Mouse (Mus musculus): ENCODE measurements around the gene Nol7. TPM values are rescaled to one million over a fixed set of nuclear protein-coding genes. Genes with fewer than 3 reads are reported as not detected.

Gene Nol7
- polyA plus RNA-seq, 1 experiment from 2014 or later: 151 TPM

DNA sequence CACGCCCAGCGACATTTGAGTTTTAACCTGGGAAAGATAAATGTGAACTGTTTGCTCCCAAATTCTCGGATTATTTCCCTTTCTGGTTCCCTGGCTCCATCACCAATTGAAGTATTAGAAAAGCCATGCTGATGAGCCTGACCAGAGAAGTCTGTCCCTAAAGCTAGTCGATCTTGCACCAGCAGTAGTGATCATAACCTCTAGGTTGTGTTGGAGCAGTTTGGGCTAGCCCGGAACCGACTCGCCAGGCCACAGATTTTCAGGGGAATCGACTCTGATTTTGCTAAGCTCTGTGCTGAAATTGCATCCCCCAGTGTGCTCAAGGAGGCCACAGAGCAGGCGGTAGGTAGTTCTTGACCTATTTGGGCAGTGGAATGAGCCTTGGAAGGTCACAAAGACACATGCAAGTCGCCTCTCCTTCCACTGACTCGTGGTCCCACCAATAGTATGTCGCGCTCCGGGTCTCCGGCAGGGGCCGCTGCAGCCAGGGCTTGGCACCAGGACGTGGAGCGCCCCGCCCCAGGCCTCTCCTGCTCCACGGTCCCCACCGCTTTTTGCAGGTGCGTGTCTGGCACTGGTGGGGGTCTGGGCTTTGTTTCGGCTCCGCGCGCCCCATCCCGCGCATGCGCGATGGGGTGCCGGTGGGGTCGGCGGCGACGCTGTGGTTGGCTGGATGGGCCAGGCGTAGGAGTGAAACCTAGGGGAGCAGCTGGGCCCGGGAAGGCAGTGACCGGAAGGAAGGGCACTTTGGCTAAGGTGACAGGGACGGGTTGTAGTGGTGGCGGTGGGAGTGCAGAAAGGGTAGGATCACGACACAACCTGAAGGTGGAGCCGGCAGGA is 33.0 kb upstream of the Nol7 start, which contains the start of gene Sirt5:
Sirt5 (plus strand) TSS at position 512 of the 840 bp plus-strand sequence.
- H3K9me3 ChIP-seq (replicated peaks; ENCODE audit: control insufficient read depth, low read length): no peaks in the 10 kb centered on the region
- H3K36me3 ChIP-seq (ENCODE audit: control insufficient read depth, insufficient read depth, low read length): no peaks in the 10 kb centered on the region
- peak within 1 kb of the TSS; percentile 78 for H3K4me2 ChIP-seq
- 14% methylated on average over 42 of the region's 42 CpGs for WGBS (ENCODE audit: insufficient replicate concordance)
- H3K27me3 ChIP-seq (ENCODE audit: control insufficient read depth, insufficient read depth, low read length): no peaks in the 10 kb centered on the region
- peak within 1 kb of the TSS; percentile 64 for H3K4me3 ChIP-seq (ENCODE audit: low read depth, low read length)
- H3K27ac ChIP-seq (ENCODE audit: low read depth, low read length): peak within 1 kb of the TSS; percentile 69
- no peaks in the 10 kb centered on the region for H3K4me1 ChIP-seq (ENCODE audit: control insufficient read depth, insufficient read depth, low read length)
- peak within 1 kb of the TSS; percentile 80 for H3K9ac ChIP-seq (ENCODE audit: low read depth, low read length)
- ATAC-seq (replicated peaks; ENCODE audit: insufficient number of reproducible peaks, low FRiP score, low TSS enrichment): peak; percentile 91

DNA sequence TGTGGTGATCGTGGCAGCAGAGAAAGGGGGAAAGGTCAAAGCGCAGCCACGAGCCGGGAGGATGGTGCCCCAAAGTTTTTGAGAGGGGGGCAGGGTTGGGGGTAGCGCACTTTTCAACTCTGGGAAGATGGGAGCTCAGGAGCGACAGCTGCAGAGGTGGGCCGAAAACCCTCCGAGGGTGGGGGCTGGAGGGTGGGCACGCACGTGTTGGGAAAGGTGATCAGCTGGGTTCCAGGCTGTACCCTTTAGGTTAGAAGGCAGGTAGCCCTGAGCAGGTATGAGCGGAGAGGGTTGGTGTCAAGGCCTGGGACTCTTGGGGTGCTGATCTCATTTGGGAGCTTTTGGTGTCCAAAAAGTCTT is 32.4 kb upstream of the Nol7 start:
- Histone ChIP-seq H3K4me1 (ENCODE audit: control insufficient read depth, insufficient read depth, low read length) (no peaks in the 10 kb centered on the region), H3K4me3 (ENCODE audit: low read depth, low read length) (peak overlapping the region; percentile 64), H3K4me2 (peak overlapping the region; percentile 78), H3K9ac (ENCODE audit: low read depth, low read length) (peak overlapping the region; percentile 80), H3K36me3 (ENCODE audit: control insufficient read depth, insufficient read depth, low read length) (peaks cover 2% of the 10 kb centered on the region; the same call in 1 of the 2 replicates), H3K9me3 (replicated peaks; ENCODE audit: control insufficient read depth, low read length) (no peaks in the 10 kb centered on the region), H3K27me3 (ENCODE audit: control insufficient read depth, insufficient read depth, low read length) (no peaks in the 10 kb centered on the region), H3K27ac (ENCODE audit: low read depth, low read length) (peak overlapping the region; percentile 69)
- ATAC-seq (replicated peaks; ENCODE audit: insufficient number of reproducible peaks, low FRiP score, low TSS enrichment): peak; percentile 11; the same call in 1 of the 2 replicates
- WGBS (ENCODE audit: insufficient replicate concordance): 10% methylated on average over 11 of the region's 11 CpGs

DNA sequence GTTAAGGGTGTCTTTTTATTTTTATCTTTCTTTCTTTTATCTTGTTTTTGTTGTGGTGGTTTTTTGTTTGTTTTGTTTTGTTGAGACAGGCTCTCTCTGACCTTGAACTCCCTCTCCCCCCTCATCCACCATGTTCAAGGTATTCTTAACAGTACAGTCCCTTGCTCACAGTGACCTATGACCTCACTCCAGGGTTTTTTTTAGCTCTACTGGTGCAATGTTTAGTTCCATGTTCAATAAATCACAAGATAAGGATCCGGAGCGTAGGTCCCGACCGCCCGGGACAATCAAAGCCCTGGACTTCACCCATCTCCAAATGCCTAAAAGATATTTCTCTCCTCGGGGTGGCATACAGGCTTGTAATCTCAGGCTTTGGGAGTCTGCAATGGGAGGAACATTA is 28.1 kb upstream of the Nol7 start:
- H3K36me3 ChIP-seq (ENCODE audit: control insufficient read depth, insufficient read depth, low read length): peaks cover 9% of the 10 kb centered on the region
- WGBS (ENCODE audit: insufficient replicate concordance): 83% methylated on average over 6 of the region's 6 CpGs
- H3K4me1 ChIP-seq (ENCODE audit: control insufficient read depth, insufficient read depth, low read length): no peaks in the 10 kb centered on the region
- H3K9me3 ChIP-seq (replicated peaks; ENCODE audit: control insufficient read depth, low read length): no peaks in the 10 kb centered on the region
- no peak for ATAC-seq (replicated peaks; ENCODE audit: insufficient number of reproducible peaks, low FRiP score, low TSS enrichment)
- no peak overlapping the region for H3K4me3 ChIP-seq (ENCODE audit: low read depth, low read length)
- no peaks in the 10 kb centered on the region for H3K27me3 ChIP-seq (ENCODE audit: control insufficient read depth, insufficient read depth, low read length)
- H3K4me2 ChIP-seq: no peak overlapping the region
- no peak overlapping the region for H3K27ac ChIP-seq (ENCODE audit: low read depth, low read length)
- H3K9ac ChIP-seq (ENCODE audit: low read depth, low read length): no peak overlapping the region

DNA sequence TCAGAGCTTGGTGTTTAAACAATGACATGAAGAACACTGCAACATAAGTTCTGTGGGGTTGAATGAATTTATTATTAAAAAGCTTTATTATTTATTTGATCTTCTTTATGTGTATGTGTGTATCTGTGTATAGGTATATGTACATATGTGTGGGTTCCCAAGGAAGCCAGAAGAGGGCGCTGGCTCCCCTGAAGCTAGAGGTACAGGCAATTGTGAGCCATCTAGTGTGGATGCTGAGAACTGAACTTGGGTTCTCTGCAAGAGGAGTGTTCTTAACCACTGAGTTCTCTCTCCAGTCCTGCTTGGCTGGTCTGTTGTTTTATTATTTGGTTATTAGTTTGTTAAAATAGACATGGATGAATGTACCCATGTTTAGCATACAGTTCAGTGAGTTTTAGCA is 25.3 kb upstream of the Nol7 start:
- no peak overlapping the region for H3K9ac ChIP-seq (ENCODE audit: low read depth, low read length)
- 76% methylated on average over 1 of the region's 1 CpGs for WGBS (ENCODE audit: insufficient replicate concordance)
- H3K4me3 ChIP-seq (ENCODE audit: low read depth, low read length): no peak overlapping the region
- no peak for ATAC-seq (replicated peaks; ENCODE audit: insufficient number of reproducible peaks, low FRiP score, low TSS enrichment)
- H3K9me3 ChIP-seq (replicated peaks; ENCODE audit: control insufficient read depth, low read length): no peaks in the 10 kb centered on the region
- peaks cover 18% of the 10 kb centered on the region for H3K36me3 ChIP-seq (ENCODE audit: control insufficient read depth, insufficient read depth, low read length)
- no peak overlapping the region for H3K4me2 ChIP-seq
- no peaks in the 10 kb centered on the region for H3K27me3 ChIP-seq (ENCODE audit: control insufficient read depth, insufficient read depth, low read length)
- H3K4me1 ChIP-seq (ENCODE audit: control insufficient read depth, insufficient read depth, low read length): no peaks in the 10 kb centered on the region
- H3K27ac ChIP-seq (ENCODE audit: low read depth, low read length): no peak overlapping the region

DNA sequence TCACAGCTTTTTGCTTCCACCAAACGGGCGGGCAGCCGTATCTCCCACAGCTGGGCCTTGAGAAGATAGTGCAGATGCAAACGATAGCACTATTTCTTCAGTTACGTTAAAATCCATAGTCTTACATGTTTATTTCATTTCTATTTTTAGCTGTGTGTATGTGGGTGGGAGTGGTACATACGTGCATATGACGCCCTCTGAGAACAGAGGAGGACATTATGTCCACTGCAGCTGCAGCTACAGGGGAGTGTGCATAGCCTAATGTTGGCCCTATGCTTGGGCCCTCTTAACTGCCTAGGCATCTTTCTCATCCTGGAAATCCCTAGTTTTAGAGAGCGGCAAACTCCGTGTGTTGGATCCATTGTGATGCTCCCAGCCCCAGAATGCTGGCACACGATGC is 24.0 kb upstream of the Nol7 start:
- WGBS (ENCODE audit: insufficient replicate concordance): 80% methylated on average over 10 of the region's 10 CpGs
- H3K4me3 ChIP-seq (ENCODE audit: low read depth, low read length): no peak overlapping the region
- ATAC-seq (replicated peaks; ENCODE audit: insufficient number of reproducible peaks, low FRiP score, low TSS enrichment): no peak
- no peak overlapping the region for H3K4me2 ChIP-seq
- H3K27me3 ChIP-seq (ENCODE audit: control insufficient read depth, insufficient read depth, low read length): no peaks in the 10 kb centered on the region
- H3K9ac ChIP-seq (ENCODE audit: low read depth, low read length): no peak overlapping the region
- H3K27ac ChIP-seq (ENCODE audit: low read depth, low read length): no peak overlapping the region
- peaks cover 21% of the 10 kb centered on the region for H3K36me3 ChIP-seq (ENCODE audit: control insufficient read depth, insufficient read depth, low read length)
- no peaks in the 10 kb centered on the region for H3K4me1 ChIP-seq (ENCODE audit: control insufficient read depth, insufficient read depth, low read length)
- no peaks in the 10 kb centered on the region for H3K9me3 ChIP-seq (replicated peaks; ENCODE audit: control insufficient read depth, low read length)

DNA sequence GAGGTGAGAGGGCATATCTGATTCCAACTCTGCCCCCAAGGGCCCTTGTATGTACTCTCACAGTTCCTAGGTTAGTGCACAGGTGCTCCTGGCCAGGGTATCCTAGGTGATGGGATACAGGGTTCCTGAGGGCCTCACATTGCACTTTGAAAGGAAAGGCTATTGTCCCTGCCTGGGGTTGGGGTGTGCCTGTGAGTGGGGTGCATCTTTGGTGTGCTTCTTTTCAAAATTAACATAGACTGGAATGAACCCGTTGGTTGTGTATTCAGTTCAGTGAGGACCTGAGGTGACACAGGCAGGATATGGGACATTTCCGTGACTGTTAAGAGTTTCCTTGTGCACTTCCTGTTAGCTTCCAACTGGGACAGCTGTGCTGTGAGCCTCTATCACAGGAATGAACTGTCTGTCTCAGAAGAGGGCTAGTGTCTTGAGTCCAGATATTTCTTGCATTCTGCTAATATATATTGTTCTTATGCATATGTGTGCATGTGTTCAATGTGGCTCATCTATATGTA is 23.2 kb upstream of the Nol7 start:
- H3K36me3 ChIP-seq (ENCODE audit: control insufficient read depth, insufficient read depth, low read length): peaks cover 21% of the 10 kb centered on the region
- WGBS (ENCODE audit: insufficient replicate concordance): 42% methylated on average over 2 of the region's 2 CpGs
- no peak overlapping the region for H3K27ac ChIP-seq (ENCODE audit: low read depth, low read length)
- no peak for ATAC-seq (replicated peaks; ENCODE audit: insufficient number of reproducible peaks, low FRiP score, low TSS enrichment)
- no peak overlapping the region for H3K9ac ChIP-seq (ENCODE audit: low read depth, low read length)
- H3K27me3 ChIP-seq (ENCODE audit: control insufficient read depth, insufficient read depth, low read length): no peaks in the 10 kb centered on the region
- no peak overlapping the region for H3K4me2 ChIP-seq
- no peak overlapping the region for H3K4me3 ChIP-seq (ENCODE audit: low read depth, low read length)
- H3K4me1 ChIP-seq (ENCODE audit: control insufficient read depth, insufficient read depth, low read length): no peaks in the 10 kb centered on the region
- H3K9me3 ChIP-seq (replicated peaks; ENCODE audit: control insufficient read depth, low read length): no peaks in the 10 kb centered on the region

DNA sequence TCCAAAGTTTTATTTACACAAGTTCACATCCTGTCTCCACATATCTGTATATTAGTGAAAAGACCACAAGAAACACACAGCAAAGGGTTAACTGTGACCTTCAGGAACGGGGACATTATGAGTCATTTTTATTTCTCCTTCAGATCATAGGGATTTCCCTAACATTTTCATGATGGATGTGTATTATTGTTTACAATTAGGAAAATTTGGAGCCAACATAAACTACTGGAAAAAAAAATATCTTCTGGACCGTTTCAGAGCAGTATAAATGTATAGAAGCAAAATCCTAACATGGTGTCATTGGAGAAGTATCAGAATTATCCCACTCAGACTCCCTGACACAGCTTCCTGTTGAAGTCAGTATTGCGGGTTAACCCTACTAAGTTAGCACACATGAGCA is 18.2 kb upstream of the Nol7 start:
- Histone ChIP-seq H3K4me2 (no peak overlapping the region), H3K27me3 (ENCODE audit: control insufficient read depth, insufficient read depth, low read length) (no peaks in the 10 kb centered on the region), H3K9ac (ENCODE audit: low read depth, low read length) (no peak overlapping the region), H3K4me1 (ENCODE audit: control insufficient read depth, insufficient read depth, low read length) (no peaks in the 10 kb centered on the region), H3K36me3 (ENCODE audit: control insufficient read depth, insufficient read depth, low read length) (peaks cover 12% of the 10 kb centered on the region), H3K4me3 (ENCODE audit: low read depth, low read length) (no peak overlapping the region), H3K9me3 (replicated peaks; ENCODE audit: control insufficient read depth, low read length) (no peaks in the 10 kb centered on the region), H3K27ac (ENCODE audit: low read depth, low read length) (no peak overlapping the region)
- WGBS (ENCODE audit: insufficient replicate concordance): 73% methylated on average over 3 of the region's 3 CpGs
- no peak for ATAC-seq (replicated peaks; ENCODE audit: insufficient number of reproducible peaks, low FRiP score, low TSS enrichment)

DNA sequence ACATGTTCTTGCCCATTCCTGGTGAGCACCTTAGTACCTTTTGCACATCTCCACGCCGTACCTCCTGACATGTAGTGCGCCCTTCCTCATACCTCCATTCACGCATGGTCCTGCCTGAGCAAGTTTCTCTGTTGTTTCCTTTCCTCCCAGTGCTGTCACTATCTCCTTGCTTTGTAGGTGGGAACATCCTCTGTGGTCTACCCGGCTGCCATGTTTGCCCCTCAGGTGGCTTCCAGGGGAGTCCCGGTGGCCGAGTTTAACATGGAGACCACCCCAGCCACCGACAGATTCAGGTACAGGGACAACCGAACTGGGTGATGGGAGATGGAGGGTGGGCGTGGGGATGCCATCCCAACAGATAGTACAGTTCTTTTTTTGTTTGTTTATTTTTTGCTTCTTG is 12.9 kb upstream of the Nol7 start:
- no peaks in the 10 kb centered on the region for H3K9me3 ChIP-seq (replicated peaks; ENCODE audit: control insufficient read depth, low read length)
- H3K4me2 ChIP-seq: no peak overlapping the region
- H3K9ac ChIP-seq (ENCODE audit: low read depth, low read length): no peak overlapping the region
- H3K4me1 ChIP-seq (ENCODE audit: control insufficient read depth, insufficient read depth, low read length): no peaks in the 10 kb centered on the region
- H3K27me3 ChIP-seq (ENCODE audit: control insufficient read depth, insufficient read depth, low read length): no peaks in the 10 kb centered on the region
- no peak overlapping the region for H3K27ac ChIP-seq (ENCODE audit: low read depth, low read length)
- ATAC-seq (replicated peaks; ENCODE audit: insufficient number of reproducible peaks, low FRiP score, low TSS enrichment): no peak
- 89% methylated on average over 10 of the region's 10 CpGs for WGBS (ENCODE audit: insufficient replicate concordance)
- H3K36me3 ChIP-seq (ENCODE audit: control insufficient read depth, insufficient read depth, low read length): peaks cover 4% of the 10 kb centered on the region; the same call in 1 of the 2 replicates
- no peak overlapping the region for H3K4me3 ChIP-seq (ENCODE audit: low read depth, low read length)
